Mouse (Mus musculus) embryonic fibroblast, embryonic 13.5 days (primary cell): Measurements from ENCODE around the gene Ofcc1. TPM values are rescaled to one million over a fixed set of nuclear protein-coding genes. Genes with fewer than 3 reads are reported as not detected.

Source experiments
- H3K27ac ChIP-seq: 2 replicates; pipeline ENCODE4 v1.5.1; 2012; ENCODE audit warnings: low read length, control low read depth, inconsistent platforms; ENCODE audit not compliant: insufficient read depth
- H3K4me1 ChIP-seq: 2 replicates; pipeline ENCODE4 v1.6.1; 2011; ENCODE audit warnings: low read length; ENCODE audit not compliant: control insufficient read depth, insufficient read depth
- H3K4me3 ChIP-seq: 2 replicates; pipeline ENCODE4 v1.5.1; 2011; ENCODE audit warnings: mild to moderate bottlenecking, control low read depth, low read length; ENCODE audit not compliant: insufficient read depth
- CTCF ChIP-seq: IDR thresholded peaks from 2 replicates; pipeline ENCODE4 v1.5.1; 2011; ENCODE audit warnings: mild to moderate bottlenecking, control low read depth, low read length, moderate library complexity, borderline replicate concordance; ENCODE audit not compliant: insufficient read depth
- POLR2A ChIP-seq: IDR thresholded peaks from 2 replicates; pipeline ENCODE4 v1.6.1; 2011; ENCODE audit warnings: low read depth, mild to moderate bottlenecking, control low read depth, low read length, moderate library complexity
- polyA plus RNA-seq: library from polyadenylated mRNA; stranded (reverse); fragments of >200 nt; gene quantifications from 2 replicates; pipeline ENCODE4 v1.2.4, GENCODE M21; 2011; ENCODE audit warnings: low read depth; ENCODE audit not compliant: missing spikeins, insufficient read length

The Ofcc1 gene
- polyA plus RNA-seq, 1 experiment, result not detected

DNA sequence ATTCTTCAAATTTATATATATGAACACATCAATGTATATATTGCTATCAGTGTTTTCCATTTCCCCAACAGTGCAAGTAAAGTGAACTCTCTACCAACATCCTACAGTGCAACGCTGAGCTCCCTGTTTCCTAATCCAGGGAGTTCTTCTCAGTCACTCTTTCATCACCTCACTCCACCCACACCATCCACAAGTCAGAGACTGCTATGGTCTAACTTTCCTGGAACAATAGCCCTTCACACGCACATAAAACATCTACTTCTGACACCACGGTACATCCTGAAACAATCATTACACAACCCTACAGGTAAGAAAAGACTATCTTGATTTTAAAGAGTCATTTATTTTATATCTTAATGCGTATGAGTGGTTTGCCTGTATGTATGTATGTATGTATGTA, 335.4 kb downstream of the Ofcc1 start:
- Histone ChIP-seq H3K27ac (no peak overlapping the region), H3K4me3 (no peak overlapping the region), H3K4me1 (no peaks in the 10 kb centered on the region)
- TF ChIP-seq CTCF, result no peak
- no peak for TF ChIP-seq POLR2A

GRCm38 (mm10) chr13:40023201-40023777, 338.0 kb downstream of the Ofcc1 start:
- TF ChIP-seq CTCF, result no peak
- TF ChIP-seq POLR2A, result no peak
- no peak overlapping the region for H3K4me3 ChIP-seq
- H3K4me1 ChIP-seq, result no peaks in the 10 kb centered on the region
- no peak overlapping the region for H3K27ac ChIP-seq

DNA sequence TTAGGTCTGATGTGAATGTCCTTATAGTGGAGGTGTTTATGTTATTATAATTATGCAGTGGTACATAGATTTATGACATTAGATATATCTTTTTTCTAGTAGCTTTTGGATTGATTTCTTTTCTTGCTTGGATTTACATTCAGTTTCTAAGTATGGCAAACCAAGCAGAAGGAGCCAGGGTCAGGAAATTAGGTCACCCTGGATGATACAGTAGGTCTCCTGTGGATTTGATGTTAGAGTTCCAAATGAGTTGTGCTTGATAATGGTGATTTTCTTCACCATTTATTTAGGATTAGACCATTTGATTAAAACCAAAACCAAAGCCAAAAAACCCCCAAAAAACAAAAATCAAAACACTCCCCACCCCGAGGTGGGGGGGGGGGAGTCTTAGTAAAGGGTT, 338.6 kb downstream of the Ofcc1 start:
- Histone ChIP-seq H3K27ac (no peak overlapping the region), H3K4me1 (no peaks in the 10 kb centered on the region), H3K4me3 (no peak overlapping the region)
- TF ChIP-seq CTCF (no peak), POLR2A (no peak)

DNA sequence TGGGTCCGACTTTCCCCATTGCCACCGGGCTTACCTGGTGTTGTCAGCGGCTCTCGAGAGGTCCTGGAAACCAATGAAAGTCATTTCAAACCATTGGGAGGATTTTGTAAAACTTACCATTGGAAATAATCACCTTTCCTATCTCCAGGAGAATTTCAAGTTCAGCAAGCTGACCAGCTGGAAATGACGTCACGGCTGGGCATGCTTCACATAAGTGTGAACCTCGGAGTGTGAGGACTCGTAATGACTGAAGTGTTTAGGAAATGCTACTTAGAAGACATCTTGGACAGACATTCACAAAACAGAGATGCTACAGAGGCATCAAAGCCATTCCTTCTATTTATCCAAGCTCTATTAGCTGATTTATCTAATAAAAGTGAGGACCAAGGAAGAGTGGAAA, 361.0 kb downstream of the Ofcc1 start:
- no peak overlapping the region for H3K4me3 ChIP-seq
- H3K27ac ChIP-seq, result no peak overlapping the region
- no peak for TF ChIP-seq POLR2A
- TF ChIP-seq CTCF, result no peak
- peaks cover 5% of the 10 kb centered on the region for H3K4me1 ChIP-seq

DNA sequence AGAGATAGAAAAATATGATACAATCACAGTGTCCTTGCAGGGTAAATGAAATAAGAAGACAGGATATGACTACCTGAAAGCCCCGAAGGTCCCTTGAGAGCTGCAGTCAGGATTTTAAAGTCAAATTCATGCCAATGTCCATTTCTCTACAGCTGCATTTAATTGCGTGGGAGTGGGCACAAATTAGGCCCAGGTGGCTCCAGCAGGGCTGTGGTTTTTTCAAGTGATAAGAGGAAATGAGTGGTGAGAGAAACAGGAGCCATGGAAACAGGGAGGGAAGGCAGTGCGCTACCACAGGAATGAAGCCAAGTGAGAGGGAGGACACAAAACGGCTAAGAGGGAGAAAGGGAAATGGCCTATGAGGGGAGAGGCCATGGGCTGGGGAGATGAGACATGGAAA, 363.3 kb downstream of the Ofcc1 start:
- no peak overlapping the region for H3K4me3 ChIP-seq
- peaks cover 5% of the 10 kb centered on the region for H3K4me1 ChIP-seq
- no peak overlapping the region for H3K27ac ChIP-seq
- TF ChIP-seq POLR2A, result no peak
- no peak for TF ChIP-seq CTCF

DNA sequence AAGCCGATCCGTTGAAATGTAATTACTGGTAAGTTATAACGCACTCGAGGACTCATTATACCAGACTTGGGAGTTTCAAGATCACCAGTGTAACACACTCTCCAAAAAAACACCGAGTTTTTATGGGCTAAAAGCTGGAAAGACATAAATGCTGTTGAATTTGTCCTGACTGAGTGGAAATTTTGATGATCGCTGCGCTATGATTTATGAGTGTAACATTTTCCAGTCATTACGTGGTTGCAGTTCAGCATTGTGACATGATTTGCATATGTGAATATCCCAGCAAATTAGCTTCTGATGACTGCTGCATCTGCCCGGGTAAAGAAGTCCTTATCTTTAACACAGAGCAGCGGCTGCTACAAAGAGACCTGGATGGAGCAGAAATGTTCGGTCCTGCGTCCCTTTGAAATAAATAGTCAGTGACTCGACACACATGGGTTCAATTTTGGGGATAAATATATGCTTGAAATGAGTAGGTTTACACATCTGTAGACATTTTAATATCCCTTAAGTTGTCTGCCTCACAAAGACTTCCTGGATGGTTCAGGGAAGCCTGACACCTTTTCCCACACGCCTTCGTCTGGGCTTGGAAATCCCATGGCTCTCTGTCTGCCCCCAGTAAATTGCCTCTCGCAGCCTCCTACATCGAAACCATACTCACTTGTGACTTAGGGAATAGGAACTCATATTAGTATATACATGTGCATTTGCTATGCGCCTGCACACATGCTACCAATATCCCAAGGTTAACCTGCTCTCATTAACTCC, 381.8 kb downstream of the Ofcc1 start:
- Histone ChIP-seq H3K4me1 (no peaks in the 10 kb centered on the region), H3K4me3 (no peak overlapping the region), H3K27ac (no peak overlapping the region)
- TF ChIP-seq CTCF, result no peak
- no peak for TF ChIP-seq POLR2A

DNA sequence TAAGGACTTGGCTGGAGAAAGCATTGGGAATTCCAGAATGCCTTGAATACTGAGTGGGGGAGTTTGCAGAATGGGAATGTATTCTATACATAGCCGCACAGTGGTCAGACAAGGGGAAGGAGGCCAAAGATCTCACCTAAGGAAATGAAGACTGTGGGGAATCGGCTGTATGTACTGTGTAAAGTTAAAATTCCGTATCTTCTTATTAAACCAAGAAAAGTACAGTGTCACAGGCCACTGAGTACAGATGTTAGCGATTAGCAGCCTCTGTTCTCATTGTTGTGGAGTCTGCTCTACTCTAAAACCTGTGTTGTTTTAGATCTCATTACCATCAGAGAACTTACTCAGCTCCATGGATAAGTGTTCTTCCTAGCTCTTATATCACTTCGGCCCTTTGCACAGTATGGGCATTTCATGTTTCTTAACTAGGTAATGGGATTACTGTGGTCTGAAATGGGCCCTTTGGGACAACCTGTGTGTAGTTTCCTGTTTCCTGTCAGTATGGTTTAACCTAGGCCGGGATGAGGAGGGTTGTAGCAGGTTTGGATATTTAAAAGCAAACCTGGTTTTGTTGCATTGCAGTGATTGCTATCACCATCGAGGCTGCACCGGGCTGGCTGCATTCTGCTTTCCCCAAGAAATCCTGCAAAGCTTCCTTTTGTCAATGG, 392.8 kb downstream of the Ofcc1 start:
- Histone ChIP-seq H3K4me3 (no peak overlapping the region), H3K27ac (no peak overlapping the region), H3K4me1 (no peaks in the 10 kb centered on the region)
- no peak for TF ChIP-seq POLR2A

DNA sequence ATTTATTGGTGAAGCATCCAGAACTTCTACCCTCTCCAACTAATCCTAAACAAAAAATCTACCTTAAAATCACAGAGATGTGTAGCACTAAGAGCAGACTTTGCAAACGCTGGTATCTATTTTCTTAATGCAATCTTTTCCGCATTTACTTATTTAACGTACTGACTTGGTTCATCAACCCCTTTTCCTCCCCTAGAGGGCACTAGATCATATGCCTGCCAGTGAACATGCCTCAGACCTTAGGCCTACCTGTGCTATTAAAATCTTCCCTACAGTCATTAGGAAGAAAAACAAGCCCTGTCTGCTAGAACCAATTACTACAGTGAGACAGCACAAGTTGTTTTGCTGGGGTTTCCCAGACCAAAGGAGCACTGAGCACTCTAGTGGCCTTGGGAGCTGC, 404.0 kb downstream of the Ofcc1 start:
- TF ChIP-seq POLR2A (no peak), CTCF (no peak)
- Histone ChIP-seq H3K4me1 (no peaks in the 10 kb centered on the region), H3K4me3 (no peak overlapping the region), H3K27ac (no peak overlapping the region)

GRCm38 (mm10) chr13:39956017-39956416, 405.2 kb downstream of the Ofcc1 start:
- H3K4me1 ChIP-seq, result no peaks in the 10 kb centered on the region
- H3K27ac ChIP-seq, result no peak overlapping the region
- TF ChIP-seq POLR2A, result no peak
- no peak for TF ChIP-seq CTCF
- H3K4me3 ChIP-seq, result no peak overlapping the region
